Mouse (Mus musculus): Measurements from ENCODE around the gene Dpep1. TPM values are rescaled to one million over a fixed set of nuclear protein-coding genes. Genes with fewer than 3 reads are reported as not detected.
"Not testable (repeated sequence)": the region's sequence is repeated elsewhere in the genome, so short reads cannot be mapped to it uniquely, and the experiment has no call there.

Gene Dpep1
- polyA plus RNA-seq, 1 experiment from 2014 or later, result not detected

- TF ChIP-seq CTCF (IDR thresholded peaks at IDR 0.05), result no peak
- POLR2A ChIA-PET, result no interaction called here
- no peak for DNase-seq (ENCODE audit: low read depth, low spot score)
- H3K27me3 ChIP-seq, result peaks cover 5% of the 10 kb centered on the region
- CTCF ChIA-PET, result interaction anchor here (1.6 kb wide), 1 partner anchor 16 kb away, joined by 3 read pairs; no protein-coding TSS in a partner anchor
- in situ Hi-C loops (cut with MboI; ENCODE audit: low pct_unique_long_range_greater_than_20kb), result loop anchor here (5.0 kb wide), 1 partner anchor 34 kb away; no protein-coding TSS in a partner anchor
- no peak for ATAC-seq
These were observed 28.1 kb upstream of the Dpep1 start, which contains the start of gene Sult5a1 for GRCm38 (mm10) chr8:123157888-123158465. TSS of gene Sult5a1 (minus strand) at chr8:123158315.

- in situ Hi-C loops (cut with MboI; ENCODE audit: low pct_unique_long_range_greater_than_20kb), result no loop called here
- DNase-seq (ENCODE audit: low read depth, low spot score) (no peak), ATAC-seq (no peak)
- H3K27me3 ChIP-seq, result peaks cover 3% of the 10 kb centered on the region
- CTCF ChIA-PET, result no interaction called here
- TF ChIP-seq CTCF (IDR thresholded peaks at IDR 0.05), result no peak
- POLR2A ChIA-PET, result interaction anchor here (1.0 to 1.1 kb wide), 2 partner anchors 8 to 58 kb away, joined by 3 read pairs; no protein-coding TSS in a partner anchor
These were observed 4.7 kb upstream of the Dpep1 start for GRCm38 (mm10) chr8:123181391-123181790.

DNA sequence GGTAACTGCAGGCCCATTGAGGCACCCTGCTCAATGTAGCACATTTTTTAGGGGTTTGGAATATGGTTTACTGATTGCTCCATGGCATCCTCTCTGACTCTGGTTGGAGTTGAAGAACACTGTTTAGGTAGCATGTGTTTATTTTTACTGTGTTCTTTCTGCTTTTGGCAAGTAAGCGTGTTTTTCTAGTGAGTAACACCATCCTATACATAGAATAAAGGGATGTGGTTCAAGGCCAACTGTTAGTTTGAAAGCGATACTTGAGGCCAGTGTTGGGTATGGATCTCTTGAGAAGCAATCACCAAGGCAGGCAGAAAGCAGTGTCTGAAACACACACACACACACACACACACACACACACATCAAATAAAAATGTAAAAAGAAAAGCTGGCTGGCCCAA, 2.0 kb downstream of the Dpep1 start:
- TF ChIP-seq CTCF (IDR thresholded peaks at IDR 0.05), result no peak
- DNase-seq (ENCODE audit: low read depth, low spot score) (no peak), ATAC-seq (no peak)
- H3K27me3 ChIP-seq, result peaks cover 7% of the 10 kb centered on the region
- ChIA-PET POLR2A (interaction anchor here (0.7 kb wide), 1 partner anchor 70 kb away, joined by 3 read pairs; no protein-coding TSS in a partner anchor), CTCF (no interaction called here)
- in situ Hi-C loops (cut with MboI; ENCODE audit: low pct_unique_long_range_greater_than_20kb), result no loop called here

DNA sequence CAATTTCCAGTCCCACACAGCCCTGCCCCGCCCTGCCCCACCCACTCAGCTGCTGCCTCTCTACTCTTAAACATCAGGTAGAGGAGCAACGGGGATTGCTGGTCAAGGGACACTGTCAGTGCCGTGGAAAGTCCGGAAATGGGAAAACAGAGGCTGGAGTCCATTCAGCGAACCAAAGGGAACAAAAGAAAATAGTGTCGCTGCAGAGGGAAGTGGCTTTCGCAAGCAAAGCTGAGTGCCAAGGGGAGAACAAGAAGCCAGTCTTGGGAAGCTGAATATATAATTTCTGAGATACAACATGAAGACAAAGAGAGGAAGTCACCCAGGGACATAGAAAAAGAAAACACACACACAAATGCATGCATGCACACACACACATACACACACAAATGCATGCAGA, 2.8 kb downstream of the Dpep1 start:
- in situ Hi-C loops (cut with MboI; ENCODE audit: low pct_unique_long_range_greater_than_20kb), result no loop called here
- ATAC-seq (no peak), DNase-seq (ENCODE audit: low read depth, low spot score) (no peak)
- ChIA-PET CTCF (interaction anchor here (1.9 kb wide), 1 partner anchor 80 kb away, joined by 5 read pairs; no protein-coding TSS in a partner anchor), POLR2A (interaction anchor here (0.7 kb wide), 1 partner anchor 69 kb away, joined by 3 read pairs; no protein-coding TSS in a partner anchor)
- H3K27me3 ChIP-seq, result peaks cover 7% of the 10 kb centered on the region
- TF ChIP-seq CTCF (IDR thresholded peaks at IDR 0.05), result no peak

GRCm38 (mm10) chr8:123190678-123191077, 4.6 kb downstream of the Dpep1 start:
- DNase-seq (ENCODE audit: low read depth, low spot score), result peak; percentile 4
- no peak for ATAC-seq
- peaks cover 7% of the 10 kb centered on the region for H3K27me3 ChIP-seq
- in situ Hi-C loops (cut with MboI; ENCODE audit: low pct_unique_long_range_greater_than_20kb), result loop anchor here (5.0 kb wide), 2 partner anchors 33 to 358 kb away; partner anchors contain the start of gene Sult5a1
- TF ChIP-seq CTCF (IDR thresholded peaks at IDR 0.05), result no peak
- POLR2A ChIA-PET, result no interaction called here
- CTCF ChIA-PET, result interaction anchor here (0.8 to 2.6 kb wide), 12 partner anchors 8 to 83 kb away, joined by 3 to 14 read pairs (median 4); no protein-coding TSS in a partner anchor

DNA sequence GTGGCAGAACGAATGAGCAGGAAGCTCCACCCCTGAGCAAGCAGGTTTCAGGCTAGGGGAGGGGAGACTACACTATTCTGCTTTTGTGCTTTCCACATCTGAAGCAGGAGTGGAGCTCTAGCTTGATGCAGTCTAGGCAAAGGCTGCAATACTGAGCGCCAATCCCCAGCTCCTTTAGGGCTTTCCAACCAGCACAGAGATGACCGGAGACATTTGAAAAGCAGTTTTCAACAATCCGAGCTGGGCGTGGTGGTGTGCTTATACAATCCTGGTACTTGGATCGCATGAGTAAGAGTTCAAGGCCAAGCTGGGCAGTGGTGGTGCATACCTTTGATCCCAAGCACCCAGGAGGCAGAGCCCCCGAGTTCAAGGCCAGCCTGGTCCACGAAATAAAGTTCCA, 5.9 kb downstream of the Dpep1 start:
- no peak for TF ChIP-seq CTCF (IDR thresholded peaks at IDR 0.05)
- in situ Hi-C loops (cut with MboI; ENCODE audit: low pct_unique_long_range_greater_than_20kb), result loop anchor here (5.0 kb wide), 2 partner anchors 35 to 360 kb away; partner anchors contain the start of gene Sult5a1
- peaks cover 4% of the 10 kb centered on the region for H3K27me3 ChIP-seq
- CTCF ChIA-PET, result interaction anchor here (1.8 to 2.6 kb wide), 3 partner anchors 9 to 85 kb away, joined by 4 to 14 read pairs (median 8); no protein-coding TSS in a partner anchor
- DNase-seq (ENCODE audit: low read depth, low spot score) (no peak), ATAC-seq (no peak)
- POLR2A ChIA-PET, result no interaction called here

DNA sequence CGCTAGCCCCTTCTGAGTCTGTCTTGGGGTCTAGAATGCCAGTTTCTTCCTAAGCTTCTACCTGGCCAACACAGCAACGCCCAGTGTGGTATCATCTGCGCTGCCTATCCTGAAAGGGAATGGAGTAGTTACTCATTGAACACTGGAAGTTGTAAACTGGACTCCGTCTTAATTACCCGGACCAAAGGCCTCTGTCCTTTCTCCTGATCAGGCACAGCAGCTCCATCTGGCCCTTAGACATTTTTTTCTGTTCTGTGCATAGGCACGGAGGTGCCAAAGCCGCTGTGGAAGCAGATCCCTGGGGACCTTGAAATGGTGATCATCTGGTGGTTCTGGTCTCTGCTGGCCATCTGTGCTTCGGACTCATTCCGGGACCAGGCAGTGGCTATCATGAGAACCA, 7.7 kb downstream of the Dpep1 start:
- ChIA-PET CTCF (interaction anchor here (1.9 kb wide), 1 partner anchor 8 kb away, joined by 6 read pairs; no protein-coding TSS in a partner anchor), POLR2A (no interaction called here)
- TF ChIP-seq CTCF (IDR thresholded peaks at IDR 0.05), result no peak
- in situ Hi-C loops (cut with MboI; ENCODE audit: low pct_unique_long_range_greater_than_20kb), result loop anchor here (5.0 kb wide), 2 partner anchors 36 to 361 kb away; partner anchors contain the start of gene Sult5a1
- no peak for DNase-seq (ENCODE audit: low read depth, low spot score)
- ATAC-seq, result no peak
- H3K27me3 ChIP-seq, result peaks cover 4% of the 10 kb centered on the region

DNA sequence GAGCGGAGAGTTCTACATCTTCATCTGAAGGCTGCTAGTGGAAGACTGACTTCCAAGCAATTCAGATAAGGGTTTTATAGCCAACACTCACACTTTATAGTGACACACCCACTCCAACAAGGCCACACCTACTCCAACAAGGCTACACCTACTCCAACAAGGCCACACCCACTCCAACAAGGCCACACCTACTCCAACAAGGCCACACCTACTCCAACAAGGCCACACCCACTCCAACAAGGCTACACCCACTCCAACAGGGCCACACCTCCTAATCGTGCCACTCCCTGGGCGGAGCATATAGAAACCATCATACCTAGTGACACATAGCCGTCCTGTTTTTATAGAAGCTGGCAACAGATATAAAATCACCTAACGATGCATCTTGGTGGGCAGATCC, 11.0 kb downstream of the Dpep1 start:
- in situ Hi-C loops (cut with MboI; ENCODE audit: low pct_unique_long_range_greater_than_20kb); DNase-seq (ENCODE audit: low read depth, low spot score); POLR2A ChIA-PET; H3K27me3 ChIP-seq: not testable (repeated sequence)
- CTCF ChIA-PET, result interaction anchor here (1.8 kb wide), 1 partner anchor 90 kb away, joined by 4 read pairs; no protein-coding TSS in a partner anchor
- peak; percentile 11 for ATAC-seq

DNA sequence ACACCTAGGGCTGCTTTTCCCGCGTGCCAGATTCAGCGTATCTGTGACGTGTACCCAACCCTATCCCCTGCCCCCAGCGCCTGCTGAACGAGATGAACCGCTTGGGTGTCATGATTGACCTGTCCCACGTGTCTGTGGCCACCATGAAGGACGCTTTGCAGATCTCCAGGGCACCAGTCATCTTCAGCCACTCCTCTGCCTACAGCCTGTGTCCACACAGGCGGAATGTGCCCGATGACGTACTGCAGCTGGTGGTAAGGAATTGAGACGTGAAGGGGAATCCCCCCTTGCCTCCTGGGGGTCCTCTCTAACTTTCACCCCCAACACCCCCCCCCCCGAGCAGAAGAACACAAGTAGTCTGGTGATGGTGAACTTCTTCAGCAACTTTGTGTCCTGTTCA, 13.8 kb downstream of the Dpep1 start:
- ChIA-PET CTCF (interaction anchor here (1.2 to 1.3 kb wide), 3 partner anchors 9 to 92 kb away, joined by 4 read pairs; no protein-coding TSS in a partner anchor), POLR2A (no interaction called here)
- ATAC-seq, result no peak
- TF ChIP-seq CTCF (IDR thresholded peaks at IDR 0.05), result no peak
- in situ Hi-C loops (cut with MboI; ENCODE audit: low pct_unique_long_range_greater_than_20kb), result loop anchor here (5.0 kb wide), 1 partner anchor 88 kb away; no protein-coding TSS in a partner anchor
- no peak for DNase-seq (ENCODE audit: low read depth, low spot score)
- H3K27me3 ChIP-seq, result peaks cover 8% of the 10 kb centered on the region

- peaks cover 8% of the 10 kb centered on the region for H3K27me3 ChIP-seq
- ATAC-seq, result no peak
- CTCF ChIA-PET, result interaction anchor here (1.1 to 3.6 kb wide), 6 partner anchors 9 to 95 kb away, joined by 3 to 13 read pairs (median 6); partner anchors contain the start of genes Chmp1a and Spata33
- POLR2A ChIA-PET, result no interaction called here
- in situ Hi-C loops (cut with MboI; ENCODE audit: low pct_unique_long_range_greater_than_20kb), result loop anchor here (5.0 kb wide), 1 partner anchor 90 kb away; no protein-coding TSS in a partner anchor
- DNase-seq (ENCODE audit: low read depth, low spot score), result peak; percentile 27
- TF ChIP-seq CTCF (IDR thresholded peaks at IDR 0.05), result no peak
These were observed 16.2 kb downstream of the Dpep1 start for GRCm38 (mm10) chr8:123202288-123202687.

- in situ Hi-C loops (cut with MboI; ENCODE audit: low pct_unique_long_range_greater_than_20kb), result loop anchor here (5.0 kb wide), 1 partner anchor 91 kb away; no protein-coding TSS in a partner anchor
- TF ChIP-seq CTCF (IDR thresholded peaks at IDR 0.05), result no peak
- CTCF ChIA-PET, result interaction anchor here (1.3 to 3.6 kb wide), 2 partner anchors 13 to 96 kb away, joined by 3 to 13 read pairs; no protein-coding TSS in a partner anchor
- DNase-seq (ENCODE audit: low read depth, low spot score) (no peak), ATAC-seq (no peak)
- POLR2A ChIA-PET, result interaction anchor here (0.6 kb wide), 1 partner anchor 555 kb away, joined by 3 read pairs; no protein-coding TSS in a partner anchor
- H3K27me3 ChIP-seq, result peaks cover 4% of the 10 kb centered on the region
These were observed 17.5 kb downstream of the Dpep1 start for GRCm38 (mm10) chr8:123203571-123203970.
